Mouse (Mus musculus): ENCODE results near the gene Glis3. TPM values are rescaled to one million over a fixed set of nuclear protein-coding genes. Genes with fewer than 3 reads are reported as not detected.

The Glis3 gene
- total RNA-seq, 2 experiments from 2014 or later = 21.8 to 27.3 TPM

- DNase-seq = no peak
Measured at GRCm38 (mm10) chr19:28235571-28235970, 444.3 kb downstream of the Glis3 start.

GRCm38 (mm10) chr19:28235096-28235495, 444.8 kb downstream of the Glis3 start:
- DNase-seq = peak; percentile 13 to 18

- no peak for DNase-seq
Measured at GRCm38 (mm10) chr19:28234676-28235075, 445.2 kb downstream of the Glis3 start.

- no peak for DNase-seq
Measured at GRCm38 (mm10) chr19:28231511-28231910, 448.4 kb downstream of the Glis3 start.

- no peak for DNase-seq
Measured at GRCm38 (mm10) chr19:28227526-28227925, 452.4 kb downstream of the Glis3 start.

- no peak for DNase-seq
Measured at GRCm38 (mm10) chr19:28225651-28226050, 454.2 kb downstream of the Glis3 start.

GRCm38 (mm10) chr19:28211630-28212029, 468.2 kb downstream of the Glis3 start:
- no peak for DNase-seq

Other genes starting within 250 kb of the Glis3 start
- gene Slc1a1, start 155.0 kb upstream of the Glis3 start, total RNA-seq (2021) = 100 to 1,000 TPM; 138 to 140 TPM